Mouse (Mus musculus) lung, embryonic 16.5 days (tissue): ENCODE results near the gene Usp49. TPM values are rescaled to one million over a fixed set of nuclear protein-coding genes. Genes with fewer than 3 reads are reported as not detected.

Experiments
- ATAC-seq: fragments of 200-750 bp; cut with Nextera tagmentation; 2 replicates; pipeline ENCODE4 v1.8.0; 2017; ENCODE audit warnings: low read depth, mild to moderate bottlenecking, moderate library complexity
- H3K27ac ChIP-seq: fragments of 300-500 bp; sonication (generic); 2 replicates; pipeline ENCODE4 v1.5.1; 2014; ENCODE audit warnings: mild to moderate bottlenecking, control low read depth, low read length
- H3K27me3 ChIP-seq: fragments of 300-500 bp; sonication (generic); 2 replicates; pipeline ENCODE4 v1.6.1; 2014; ENCODE audit warnings: low read depth, low read length, mixed read lengths; ENCODE audit not compliant: control insufficient read depth, insufficient read depth
- H3K36me3 ChIP-seq: fragments of 300-500 bp; sonication (generic); 2 replicates; pipeline ENCODE4 v1.6.1; 2014; ENCODE audit warnings: low read length; ENCODE audit not compliant: control insufficient read depth, insufficient read depth
- H3K4me1 ChIP-seq: fragments of 300-500 bp; sonication (generic); replicated peaks from 2 replicates; pipeline ENCODE4 v1.6.1; 2014; ENCODE audit warnings: low read length, mixed read lengths; ENCODE audit not compliant: control insufficient read depth, insufficient read depth
- H3K4me2 ChIP-seq: fragments of 300-500 bp; sonication (generic); 2 replicates; pipeline ENCODE4 v1.6.1; 2014; ENCODE audit warnings: low read depth, low read length, control low read depth
- H3K4me3 ChIP-seq: fragments of 300-500 bp; sonication (generic); 2 replicates; pipeline ENCODE4 v1.5.1; 2014; ENCODE audit warnings: mild to moderate bottlenecking, low read length, control low read depth
- H3K9ac ChIP-seq: fragments of 300-500 bp; sonication (generic); 2 replicates; pipeline ENCODE4 v1.6.1; 2014; ENCODE audit warnings: low read length, control low read depth
- H3K9me3 ChIP-seq: fragments of 300-500 bp; sonication (generic); 2 replicates; pipeline ENCODE4 v1.6.1; 2016; ENCODE audit warnings: low read length; ENCODE audit not compliant: control insufficient read depth
- WGBS: fragments of 180-500 bp; shearing (Covaris S2); extraction: QIAGEN DNeasy Blood & Tissue Kit; methylation state at CpG from one replicate; pipeline ENCODE4 v1.1.7; 2014; 5-methylcytosine and 5-hydroxymethylcytosine counted together
- polyA plus RNA-seq: library from polyadenylated mRNA; unstranded; fragments of >200 nt; fragmentation: Nextera tagmentation; extraction: Ambion mirVana; gene quantifications from 2 replicates; pipeline ENCODE4 v1.2.1, GENCODE M21; 2015

The Usp49 gene
- polyA plus RNA-seq, 1 experiment from 2014 or later, result 2.6 TPM

DNA sequence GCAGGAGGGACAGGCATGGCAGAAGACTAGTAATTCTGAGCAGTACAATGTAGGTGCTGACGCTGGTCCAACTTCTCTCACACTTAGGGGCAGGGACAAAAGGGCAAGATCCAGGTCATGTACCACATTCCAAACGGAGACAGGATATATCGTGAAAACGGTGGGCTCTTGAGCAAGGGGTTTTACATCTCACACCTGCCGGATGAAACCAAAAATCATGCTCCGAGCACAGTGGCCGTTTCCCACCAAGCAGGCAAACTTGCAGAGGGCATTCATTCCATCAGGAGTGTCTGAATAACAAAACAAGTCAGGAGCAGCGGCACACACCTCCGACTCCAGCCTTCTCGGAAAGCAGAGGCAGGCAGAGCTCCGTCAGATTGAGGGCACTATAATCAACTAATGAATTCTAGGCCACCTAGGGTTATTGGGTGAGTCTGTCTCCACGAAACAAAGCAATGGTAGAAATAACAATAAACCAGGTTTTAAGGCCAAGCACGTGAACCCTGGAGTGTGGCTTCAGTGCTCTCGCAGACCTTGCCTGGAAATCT lies 105.1 kb downstream of the Usp49 start:
- 71% methylated on average over 14 of the region's 14 CpGs for WGBS

More for the DNA sequence above, 105.1 kb downstream of the Usp49 start:
- H3K27ac ChIP-seq, result no peak overlapping the region
- no peaks in the 10 kb centered on the region for H3K9me3 ChIP-seq
- peaks cover 16% of the 10 kb centered on the region for H3K4me1 ChIP-seq
- no peak overlapping the region for H3K4me2 ChIP-seq
- no peak overlapping the region for H3K9ac ChIP-seq
- no peaks in the 10 kb centered on the region; the same call in 1 of the 2 replicates for H3K27me3 ChIP-seq
- ATAC-seq, result no peak
- no peak overlapping the region for H3K4me3 ChIP-seq
- no peaks in the 10 kb centered on the region for H3K36me3 ChIP-seq

Other genes starting within 250 kb of the Usp49 start
- 0.68 and 0.70 TPM in 2 replicates for gene Guca1b, start 245.3 kb upstream of the Usp49 start, polyA plus RNA-seq
- gene Guca1a, start 230.1 kb upstream of the Usp49 start, polyA plus RNA-seq, result 1.2 and 1.8 TPM in 2 replicates
- gene AI661453, start 194.1 kb upstream of the Usp49 start, polyA plus RNA-seq, result 1.8 and 2.3 TPM in 2 replicates
- gene 1700001C19Rik, start 193.3 kb upstream of the Usp49 start, polyA plus RNA-seq, result not detected in 2 replicates
- 30.5 and 30.9 TPM in 2 replicates for gene Taf8, start 128.4 kb upstream of the Usp49 start, polyA plus RNA-seq
- 258 and 277 TPM in 2 replicates for gene Ccnd3, start 125.6 kb upstream of the Usp49 start, polyA plus RNA-seq
- 17.0 and 19.4 TPM in 2 replicates for gene Bysl, start 19.2 kb upstream of the Usp49 start, polyA plus RNA-seq
- gene Med20, start 19.1 kb upstream of the Usp49 start, polyA plus RNA-seq, result 50.1 and 51.6 TPM in 2 replicates
- gene Gm20517, start 19.1 kb upstream of the Usp49 start, polyA plus RNA-seq, result 1.8 and 2.2 TPM in 2 replicates
- 389 and 399 TPM in 2 replicates for gene Tomm6, start 57.7 kb downstream of the Usp49 start, polyA plus RNA-seq
- gene Frs3, start 58.3 kb downstream of the Usp49 start, polyA plus RNA-seq, result 5.1 TPM in 2 replicates
- 0.26 and 0.41 TPM in 2 replicates for gene Gm21981, start 63.8 kb downstream of the Usp49 start, polyA plus RNA-seq
- 0.69 and 0.88 TPM in 2 replicates for gene Prickle4, start 64.0 kb downstream of the Usp49 start, polyA plus RNA-seq
- gene Pgc, start 96.2 kb downstream of the Usp49 start, polyA plus RNA-seq, result 22.5 and 26.8 TPM in 2 replicates
- gene Tfeb, start 106.3 kb downstream of the Usp49 start, polyA plus RNA-seq, result 13.1 and 13.7 TPM in 2 replicates
- 18.1 and 22.1 TPM in 2 replicates for gene Mdfi, start 204.0 kb downstream of the Usp49 start, polyA plus RNA-seq